Mouse (Mus musculus) heart, adult 18-20 months (tissue): ENCODE results near the gene Hist1h2bm. TPM values are rescaled to one million over a fixed set of nuclear protein-coding genes. Genes with fewer than 3 reads are reported as not detected.

Experiments
- DNase-seq, 2 experiments: peaks; one replicate each; pipeline ENCODE4 v3.0.0; 2021 to 2022; ENCODE audit warnings: mixed read lengths in 1 of 2
- total RNA-seq, 2 experiments: library from RNA; stranded (reverse); gene quantifications; 2 replicates each; pipeline ENCODE4 v1.2.3; 2021

Hist1h2bm gene
- total RNA-seq, 2 experiments from 2014 or later = 2.0 to 3.6 TPM

DNA sequence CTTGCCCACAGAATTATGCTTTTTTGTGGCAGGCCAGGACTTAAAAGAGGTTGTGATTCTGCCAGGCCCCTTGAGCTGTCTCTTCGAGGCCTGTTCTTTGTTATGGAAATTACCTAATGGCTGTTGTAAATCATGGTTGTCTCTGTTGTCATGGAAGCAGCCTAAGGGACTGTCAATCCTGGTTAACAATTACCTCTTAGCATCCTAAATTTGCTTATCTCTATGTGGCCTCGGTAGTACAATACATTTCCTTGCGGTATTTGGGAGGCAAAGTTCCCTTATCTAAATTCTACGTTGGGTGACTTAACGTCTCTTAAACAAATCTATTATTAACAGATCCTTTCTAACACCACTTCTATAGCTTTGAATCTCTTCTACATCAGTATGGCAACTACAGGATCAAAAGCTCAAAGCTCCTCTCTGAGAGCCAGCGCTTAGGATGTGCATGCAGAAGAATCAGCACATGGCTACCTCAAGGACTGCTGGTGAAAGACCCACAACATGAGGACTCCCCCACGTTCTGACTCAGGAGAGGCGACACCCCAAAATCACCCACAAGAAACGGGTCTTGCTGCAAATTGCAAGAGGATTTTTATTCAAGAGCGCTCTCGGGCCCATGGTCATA, 6.2 kb downstream of the Hist1h2bm start:
- no peak for DNase-seq

DNA sequence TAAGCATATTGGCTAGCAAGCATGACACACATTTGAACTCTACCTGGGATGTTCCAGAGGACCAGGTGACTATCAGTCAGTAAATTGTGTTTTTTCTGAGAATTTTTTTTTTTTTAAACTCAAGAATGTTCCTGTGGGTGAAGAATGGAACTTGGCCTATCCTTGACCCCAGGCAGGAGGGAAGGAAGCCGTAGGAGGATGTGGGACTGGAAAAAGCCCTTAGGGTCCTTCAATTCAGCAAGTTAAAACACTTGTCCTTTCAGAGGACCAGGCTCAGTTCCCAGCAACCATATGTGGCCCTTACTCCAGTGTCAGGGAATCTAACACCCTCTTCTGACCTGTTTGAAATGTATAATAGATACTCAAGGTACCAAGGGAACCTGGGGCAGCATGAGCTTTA, 7.7 kb downstream of the Hist1h2bm start:
- DNase-seq = no peak

DNA sequence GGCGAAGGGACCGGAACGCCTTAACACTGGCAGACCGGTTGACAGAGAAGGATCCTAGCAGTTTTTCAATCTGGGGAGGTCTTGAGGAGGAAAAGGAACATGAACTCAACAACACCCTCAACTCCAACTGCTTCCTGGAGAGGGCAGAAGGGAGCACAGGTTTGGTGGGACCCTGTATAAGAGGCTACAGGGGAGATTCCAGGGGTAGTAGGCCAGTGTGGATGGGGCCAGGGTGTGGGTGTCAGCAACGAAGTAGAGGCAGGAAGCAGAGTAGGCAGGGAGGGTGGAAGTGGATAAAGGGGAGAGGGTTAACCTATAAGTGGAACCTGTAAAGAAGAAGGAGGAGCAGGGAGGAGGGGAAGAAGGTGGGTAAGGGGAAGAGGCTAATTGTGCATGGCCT, 11.6 kb downstream of the Hist1h2bm start:
- DNase-seq = no peak

DNA sequence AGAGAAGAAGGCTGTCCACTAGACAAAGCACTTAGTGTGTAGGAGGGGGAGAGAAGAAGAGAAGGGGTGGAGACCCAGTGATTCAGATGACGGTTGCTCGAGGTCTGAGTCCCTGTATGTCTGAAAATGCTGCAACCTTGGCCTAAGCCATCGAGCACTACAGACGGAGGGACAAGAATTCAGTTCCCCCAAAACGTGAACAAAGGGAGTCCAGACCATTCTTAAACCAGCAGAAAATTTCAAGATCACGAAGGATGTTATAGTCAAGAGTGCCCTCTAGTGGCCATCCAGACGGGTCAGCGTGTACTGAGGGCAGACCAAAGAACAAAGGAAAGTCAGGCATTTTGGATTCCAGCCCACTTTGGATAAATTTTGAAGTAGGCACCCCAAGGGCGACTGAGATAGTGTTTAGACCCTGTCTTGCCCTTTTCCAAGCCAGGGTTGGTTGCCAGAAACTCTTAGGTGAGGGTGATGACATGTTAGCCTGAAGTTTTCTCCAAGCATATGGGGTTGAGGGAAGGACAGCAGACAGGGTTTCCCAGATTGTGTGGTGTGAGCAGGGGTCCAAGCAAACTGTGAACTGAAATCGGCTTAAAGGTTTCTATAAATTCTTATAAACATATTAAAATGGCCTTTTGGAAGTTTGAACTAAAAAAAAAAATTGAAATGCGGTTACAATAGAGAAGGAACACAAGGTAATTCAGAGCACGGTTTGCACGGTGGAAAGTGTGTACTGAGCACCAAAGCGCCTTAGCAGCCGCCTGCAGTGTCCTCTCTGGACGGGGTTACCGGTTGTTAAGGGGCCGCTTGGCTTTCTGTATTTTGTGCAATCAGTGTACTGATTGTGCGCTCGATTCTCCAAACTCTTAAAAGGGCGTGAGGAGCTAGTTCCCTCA, 12.4 kb downstream of the Hist1h2bm start:
- peak; percentile 84 to 89 for DNase-seq

DNA sequence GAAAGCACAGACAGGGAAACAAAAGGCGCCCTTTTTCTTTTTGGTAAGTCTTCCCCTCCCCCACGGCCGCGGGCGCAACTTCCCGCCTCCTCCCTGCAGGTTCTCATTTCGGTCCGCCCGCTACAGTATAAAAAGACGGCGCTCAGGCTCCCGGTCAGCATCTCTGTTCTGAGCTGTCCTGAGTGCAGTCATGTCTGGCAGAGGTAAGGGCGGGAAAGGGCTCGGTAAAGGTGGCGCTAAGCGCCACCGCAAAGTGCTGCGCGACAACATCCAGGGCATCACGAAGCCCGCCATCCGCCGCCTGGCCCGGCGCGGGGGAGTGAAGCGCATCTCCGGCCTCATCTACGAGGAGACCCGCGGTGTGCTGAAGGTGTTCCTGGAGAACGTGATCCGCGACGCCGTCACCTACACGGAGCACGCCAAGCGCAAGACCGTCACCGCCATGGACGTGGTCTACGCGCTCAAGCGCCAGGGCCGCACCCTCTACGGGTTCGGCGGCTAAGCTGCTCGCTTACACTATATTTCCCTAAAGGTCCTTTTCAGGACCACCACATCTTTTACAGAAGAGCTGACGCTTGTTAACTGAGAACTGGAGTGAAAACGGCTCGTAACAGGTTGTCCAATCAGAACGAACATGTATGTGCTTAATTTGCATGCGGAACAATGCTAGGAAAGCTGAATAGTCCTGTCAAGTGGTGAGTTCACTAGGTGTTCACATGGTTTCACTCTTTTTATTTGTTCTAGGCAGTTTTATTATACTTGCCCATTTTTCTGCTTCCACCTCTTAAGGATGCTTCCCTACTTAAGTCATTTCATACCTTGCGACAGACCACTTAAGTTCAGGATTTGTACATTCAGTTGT, 13.3 kb downstream of the Hist1h2bm start, which contains the start of gene Hist1h4j:
TSS of gene Hist1h4j (plus strand) at position 159 of the 862 bp plus-strand sequence.
- peak; percentile 65 to 69 for DNase-seq

DNA sequence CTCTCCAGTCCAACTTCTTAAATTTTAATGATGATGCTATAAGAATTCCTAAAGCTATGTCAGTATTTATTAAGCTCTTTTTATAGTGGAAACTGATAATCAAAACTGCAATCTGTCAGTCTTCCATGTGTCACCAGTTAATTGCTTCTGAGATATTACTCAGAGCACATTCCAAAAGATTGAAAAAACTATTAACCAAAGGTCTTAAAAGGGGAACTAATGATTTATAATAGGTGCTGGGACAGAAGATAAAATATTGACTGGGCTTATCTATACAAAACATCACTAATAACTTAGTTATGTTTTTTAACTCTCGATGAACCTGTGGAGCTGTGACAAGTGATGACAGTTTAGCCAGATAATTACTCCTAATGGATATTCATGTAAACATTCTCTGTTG, 23.2 kb downstream of the Hist1h2bm start:
- no peak for DNase-seq

DNA sequence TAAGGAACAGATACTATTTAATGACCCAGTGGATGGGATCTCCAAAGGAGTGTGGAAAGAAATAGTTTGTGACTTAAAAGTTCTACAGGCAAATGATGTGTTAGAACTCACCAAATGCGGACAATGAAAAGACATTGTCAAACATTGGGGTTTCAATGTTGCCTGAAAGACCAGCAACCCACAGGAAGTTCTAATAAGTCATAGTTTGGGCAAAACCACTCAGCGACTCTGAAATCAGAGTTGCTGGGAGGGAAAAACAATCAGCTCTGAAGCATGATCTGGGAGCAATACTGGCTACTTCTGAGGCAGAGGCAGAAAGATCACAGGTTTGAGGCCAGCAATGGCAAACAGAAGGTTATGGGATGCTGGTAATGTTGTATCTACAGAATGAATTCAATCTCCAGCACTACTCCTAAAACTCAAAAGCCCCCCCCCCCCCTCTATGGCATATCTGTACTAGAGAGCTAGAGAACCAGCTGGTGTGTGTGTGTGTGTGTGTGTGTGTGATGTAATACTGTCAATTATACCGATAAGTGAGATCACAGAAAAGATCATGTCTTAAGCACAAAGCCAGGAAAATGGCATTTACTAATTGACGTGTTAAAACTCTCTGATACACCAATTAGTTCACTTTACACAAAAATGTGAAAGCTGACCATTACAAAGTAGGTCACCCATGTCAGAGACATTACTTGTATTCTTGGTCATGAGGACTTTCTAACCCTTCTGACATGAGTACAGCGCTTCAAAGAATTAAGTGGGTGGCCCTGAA, 27.7 kb downstream of the Hist1h2bm start:
- no peak for DNase-seq

DNA sequence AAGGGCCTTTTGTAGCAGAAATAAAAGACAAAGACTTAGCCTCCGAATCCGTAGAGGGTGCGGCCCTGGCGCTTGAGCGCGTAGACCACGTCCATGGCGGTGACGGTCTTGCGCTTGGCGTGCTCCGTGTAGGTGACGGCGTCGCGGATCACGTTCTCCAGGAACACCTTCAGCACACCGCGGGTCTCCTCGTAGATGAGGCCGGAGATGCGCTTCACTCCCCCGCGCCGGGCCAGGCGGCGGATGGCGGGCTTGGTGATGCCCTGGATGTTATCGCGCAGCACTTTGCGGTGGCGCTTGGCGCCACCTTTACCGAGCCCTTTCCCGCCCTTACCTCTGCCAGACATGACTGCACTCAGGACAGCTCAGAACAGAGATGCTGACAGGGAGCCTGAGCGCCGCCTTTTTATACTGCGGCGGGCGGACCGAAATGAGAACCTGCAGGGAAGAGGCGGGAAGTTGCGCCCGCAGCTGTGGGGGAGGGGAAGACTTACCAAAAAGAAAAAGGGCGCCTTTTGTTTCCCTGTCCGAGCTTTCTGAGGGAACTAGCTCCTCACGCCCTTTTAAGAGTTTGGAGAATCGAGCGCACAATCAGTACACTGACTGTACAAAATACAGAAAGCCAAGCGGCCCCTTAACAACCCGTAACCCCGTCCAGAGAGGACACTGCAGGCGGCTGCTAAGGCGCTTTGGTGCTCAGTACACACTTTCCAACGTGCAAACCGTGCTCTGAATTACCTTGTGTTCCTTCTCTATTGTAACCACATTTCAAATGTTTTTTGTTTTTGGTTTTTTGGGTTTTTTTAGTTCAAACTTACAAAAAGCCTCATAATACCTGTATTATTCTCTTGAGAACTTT, 28.5 kb downstream of the Hist1h2bm start, which contains the start of gene Hist1h4k:
TSS of gene Hist1h4k (minus strand) at position 347 of the 859 bp plus-strand sequence.
- peak; percentile 88 to 90 for DNase-seq

DNA sequence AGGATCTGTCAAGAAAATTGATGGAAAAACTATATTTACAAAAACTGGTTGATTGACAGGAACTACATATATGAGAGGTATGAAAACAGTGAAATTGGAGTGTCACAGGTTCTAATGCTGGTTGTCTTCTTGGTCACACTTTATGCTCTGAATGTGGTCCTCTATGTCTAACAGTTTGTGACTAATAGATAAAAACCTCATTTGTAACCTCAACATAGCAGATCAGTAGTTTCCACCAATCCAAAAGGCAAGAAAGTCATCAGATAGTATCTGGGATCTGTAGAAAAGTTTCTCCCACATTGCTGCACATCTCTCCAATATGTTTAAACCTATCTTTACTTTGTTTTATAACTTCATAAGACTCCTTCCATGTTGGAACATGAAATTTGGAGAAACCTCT, 29.6 kb downstream of the Hist1h2bm start:
- DNase-seq = no peak

DNA sequence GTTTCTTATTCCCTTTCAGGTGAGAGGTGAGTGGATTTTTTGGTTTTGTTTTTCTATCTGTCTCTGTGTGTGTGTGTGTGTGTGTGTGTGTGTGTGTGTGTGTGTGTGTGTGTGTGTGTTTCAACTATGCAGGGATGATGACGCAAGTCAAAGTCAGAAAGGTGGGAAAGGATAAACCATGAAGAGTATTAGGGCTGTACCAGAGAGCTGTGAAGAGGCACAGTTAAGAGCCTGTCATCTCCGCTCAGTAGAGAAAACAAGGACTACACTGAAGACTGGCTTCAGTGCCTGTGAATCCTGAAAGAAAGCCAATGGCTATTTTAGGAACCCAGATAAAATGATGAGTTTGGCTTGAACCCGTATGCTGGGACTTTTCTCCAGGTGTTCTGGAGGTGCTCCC, 30.0 kb downstream of the Hist1h2bm start:
- no peak for DNase-seq

DNA sequence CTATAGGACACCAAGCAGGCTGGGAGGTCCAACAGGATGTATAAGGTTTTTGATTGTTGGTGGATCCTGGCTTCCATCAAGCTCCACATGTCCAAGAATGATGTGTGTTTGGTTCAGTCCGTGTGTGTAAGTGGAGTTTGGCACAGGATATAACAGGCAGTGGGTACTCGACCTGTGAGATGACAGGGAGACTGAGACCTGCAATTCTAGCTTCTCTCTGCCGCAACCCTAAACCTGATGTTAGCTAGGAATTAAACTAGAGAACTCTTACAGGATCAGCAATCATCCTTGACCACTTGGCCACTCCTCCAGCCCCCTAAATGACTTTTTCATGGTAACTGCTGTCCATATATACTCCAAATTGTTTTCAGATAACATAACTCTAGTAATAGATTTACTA, 30.5 kb downstream of the Hist1h2bm start:
- no peak for DNase-seq

DNA sequence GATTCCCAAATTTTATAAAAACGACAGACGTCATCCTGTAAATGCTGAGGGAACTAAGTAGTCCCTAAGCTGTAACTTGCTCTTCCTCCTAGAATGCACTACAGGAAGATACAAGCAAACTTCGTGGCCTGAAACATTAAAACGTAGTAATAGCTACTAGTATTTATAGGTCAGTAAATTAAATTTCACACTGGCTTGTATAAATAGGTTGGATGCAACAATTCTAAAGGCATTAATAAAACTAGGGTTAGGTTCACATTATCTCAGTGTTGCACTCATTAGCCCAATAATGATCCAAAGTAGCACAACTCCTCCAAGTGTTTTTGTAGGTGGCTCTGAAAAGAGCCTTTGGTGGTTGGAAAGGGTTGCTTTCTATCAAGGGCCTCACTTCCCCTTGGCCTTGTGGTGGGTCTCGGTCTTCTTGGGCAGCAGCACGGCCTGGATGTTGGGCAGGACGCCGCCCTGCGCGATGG, 31.2 kb downstream of the Hist1h2bm start:
- no peak for DNase-seq

DNA sequence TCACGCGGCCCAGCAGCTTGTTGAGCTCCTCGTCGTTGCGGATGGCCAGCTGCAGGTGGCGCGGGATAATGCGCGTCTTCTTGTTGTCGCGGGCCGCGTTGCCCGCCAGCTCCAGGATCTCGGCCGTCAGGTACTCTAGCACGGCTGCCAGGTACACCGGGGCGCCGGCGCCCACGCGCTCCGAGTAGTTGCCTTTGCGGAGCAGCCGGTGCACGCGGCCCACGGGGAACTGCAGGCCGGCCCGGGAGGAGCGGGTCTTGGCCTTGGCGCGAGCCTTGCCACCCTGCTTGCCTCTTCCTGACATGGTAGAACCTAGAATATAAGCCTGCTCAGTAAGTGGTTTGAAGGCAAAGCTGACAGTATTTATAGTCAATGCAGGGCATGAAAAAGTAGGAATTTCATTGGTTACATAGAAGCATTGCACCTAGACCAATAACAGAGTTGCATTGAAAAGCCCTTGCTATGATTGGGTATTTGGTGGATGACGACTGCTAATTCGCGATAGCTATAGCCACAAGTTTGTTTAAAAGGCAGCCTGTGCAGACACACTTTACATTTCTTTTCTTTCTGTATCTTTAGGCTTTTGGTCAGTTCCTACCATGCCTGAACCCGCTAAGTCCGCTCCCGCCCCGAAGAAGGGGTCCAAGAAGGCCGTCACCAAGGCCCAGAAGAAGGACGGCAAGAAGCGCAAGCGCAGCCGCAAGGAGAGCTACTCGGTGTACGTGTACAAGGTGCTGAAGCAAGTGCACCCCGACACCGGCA, 31.9 kb downstream of the Hist1h2bm start, which contains the start of the genes Hist1h2ak and Hist1h2bn:
TSS of gene Hist1h2ak (minus strand) at position 304 of the 762 bp plus-strand sequence.
TSS of gene Hist1h2bn (plus strand) at position 600 of the 762 bp plus-strand sequence.
- peak; percentile 75 to 84 for DNase-seq

DNA sequence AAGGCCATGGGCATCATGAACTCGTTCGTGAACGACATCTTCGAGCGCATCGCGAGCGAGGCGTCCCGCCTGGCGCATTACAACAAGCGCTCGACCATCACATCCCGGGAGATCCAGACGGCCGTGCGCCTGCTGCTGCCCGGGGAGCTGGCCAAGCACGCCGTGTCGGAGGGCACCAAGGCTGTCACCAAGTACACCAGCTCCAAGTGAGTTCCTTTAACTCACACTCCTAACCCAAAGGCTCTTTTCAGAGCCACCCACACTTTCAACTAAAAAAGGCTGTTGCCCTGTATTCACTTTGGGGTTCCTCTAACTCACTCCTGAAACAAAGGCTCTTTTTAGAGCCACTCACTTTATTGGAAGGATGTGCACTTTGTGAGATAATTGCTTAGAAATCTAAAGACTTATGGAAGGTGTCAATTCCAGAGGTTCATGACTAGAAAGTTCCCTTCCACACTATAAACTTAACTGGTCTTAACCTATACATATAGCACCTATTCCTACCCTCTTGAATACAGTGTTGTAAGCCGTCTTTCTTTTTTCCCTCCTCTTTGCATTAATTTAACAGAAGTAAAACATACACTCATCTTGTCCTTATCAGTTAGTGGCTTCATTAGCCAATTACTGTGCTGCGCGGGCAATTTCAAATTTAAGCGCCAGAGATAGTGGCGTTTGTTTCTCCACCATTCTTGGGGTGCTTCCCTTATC, 32.6 kb downstream of the Hist1h2bm start:
- peak in 1 of 2 experiments; percentile 31 for DNase-seq

DNA sequence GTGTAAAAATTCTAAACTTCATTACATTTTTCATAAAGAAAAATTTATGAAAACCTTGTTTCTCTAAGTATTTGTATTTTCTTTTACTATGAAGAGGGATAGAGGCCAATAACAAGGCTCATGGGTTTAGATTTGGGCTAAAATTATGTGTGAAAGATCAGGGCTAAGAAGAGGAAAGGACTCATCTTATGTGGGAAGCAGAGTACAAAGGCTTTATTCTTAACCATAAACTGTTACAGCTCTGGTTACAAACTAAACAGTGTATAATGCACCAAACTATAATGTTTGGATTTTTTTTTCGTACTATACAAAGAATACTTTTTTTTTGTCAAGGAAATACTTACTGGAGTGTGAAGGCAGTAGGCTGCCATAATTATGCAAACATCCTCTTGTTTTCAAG, 33.9 kb downstream of the Hist1h2bm start:
- no peak for DNase-seq
